Mouse (Mus musculus): ENCODE results near the gene Exo5.

DNA sequence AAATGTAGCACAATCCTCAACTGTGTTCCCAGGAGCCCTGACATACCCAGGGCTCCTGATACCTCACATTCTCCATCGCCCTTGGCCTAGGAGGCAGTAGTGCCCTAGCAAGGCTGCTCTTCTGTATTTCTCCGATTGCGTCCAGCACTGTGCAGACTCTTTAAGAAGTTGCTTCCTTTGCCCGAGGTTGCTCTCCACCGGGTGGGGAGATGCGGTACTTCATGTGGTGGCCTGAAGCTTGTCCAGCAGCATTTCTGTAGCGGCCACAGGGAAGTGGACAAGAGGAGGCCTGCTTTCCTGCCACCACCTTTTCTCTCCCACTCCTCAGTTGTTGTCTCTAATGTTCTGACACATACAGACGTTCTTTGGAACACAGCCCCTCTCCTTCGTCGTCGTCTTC lies 30.2 kb downstream of the Exo5 start:
- TF ChIP-seq CTCF (IDR thresholded peaks at IDR 0.05; ENCODE audit: control insufficient read depth, insufficient read depth, low read length), result no peak
- TF ChIP-seq POLR2A (IDR thresholded peaks at IDR 0.05; ENCODE audit: borderline replicate concordance, control insufficient read depth, low read depth, low read length), result no peak
